Mouse (Mus musculus) spleen, postnatal 0 days (tissue): ENCODE results near the gene Mrc1. TPM values are rescaled to one million over a fixed set of nuclear protein-coding genes. Genes with fewer than 3 reads are reported as not detected.

Experiments
- microRNA counts: library from miRNA; unstranded; fragments of <30 nt; microRNA quantifications from one replicate; lab custom pipeline; 2015
- polyA plus RNA-seq: library from polyadenylated mRNA; unstranded; fragments of >200 nt; fragmentation: Nextera tagmentation; extraction: Ambion mirVana; gene quantifications from 2 replicates; pipeline ENCODE4 v1.2.1, GENCODE M21; 2015

Mrc1 gene
- polyA plus RNA-seq: 8.0 and 13.1 TPM in 2 replicates

GRCm38 (mm10) chr2:14229149-14229548, at the start of gene Mrc1:
Gene Mrc1 (plus strand): TSS chr2:14229392.

MicroRNAs within 50 kb of the gene (microRNA counts, 519-probe panel; counts per million panel counts)
- 88.3 counts per million for microRNA mmu-miR-511 (lab: Ali Mortazavi, UCI)

Other genes starting within 250 kb of the Mrc1 start
- 66.7 and 74.6 TPM in 2 replicates for gene Hacd1, start 173.3 kb upstream of the Mrc1 start, polyA plus RNA-seq
- gene Stam, start 155.3 kb upstream of the Mrc1 start, polyA plus RNA-seq: 22.2 and 22.3 TPM in 2 replicates
- gene Tmem236, start 54.9 kb upstream of the Mrc1 start, polyA plus RNA-seq: 0.05 TPM in 1 of 2 replicates, not detected in the other
- not detected in 2 replicates for gene Slc39a12, start 158.9 kb downstream of the Mrc1 start, polyA plus RNA-seq